Mouse (Mus musculus): Measurements from ENCODE around the gene Hmgcs1. TPM values are rescaled to one million over a fixed set of nuclear protein-coding genes. Genes with fewer than 3 reads are reported as not detected.

Gene Hmgcs1
- polyA plus RNA-seq, 1 experiment from 2014 or later, result 99.0 TPM

DNA sequence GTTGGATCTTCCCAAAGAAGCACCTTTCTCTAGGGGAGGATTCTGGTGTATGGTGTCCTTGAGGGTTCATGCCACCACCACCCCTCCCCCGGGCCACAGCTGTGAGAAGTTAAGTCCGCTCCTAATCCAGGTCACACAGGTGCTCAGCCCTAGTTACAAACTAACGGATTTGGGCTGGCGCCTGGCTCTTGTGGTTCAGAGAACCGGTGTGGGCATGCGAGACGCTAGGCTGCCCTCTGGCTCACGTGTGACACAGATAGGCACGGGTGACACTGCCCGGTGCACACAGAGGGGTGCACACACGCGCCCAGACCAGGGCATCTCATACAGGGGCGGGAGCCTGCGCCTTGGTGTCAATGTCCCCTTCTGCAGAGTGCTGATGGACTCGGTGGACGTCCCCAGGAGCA lies 65.0 kb downstream of the Hmgcs1 start:
- WGBS, result 2% methylated on average over 16 of the region's 16 CpGs
- Histone ChIP-seq H3K27ac (ENCODE audit: low read length) (no peak overlapping the region), H3K4me3 (ENCODE audit: low read length) (peak overlapping the region; percentile 64), H3K4me2 (ENCODE audit: low read depth, low read length) (peak overlapping the region; percentile 95), H3K36me3 (ENCODE audit: control insufficient read depth, insufficient read depth, low read length) (no peaks in the 10 kb centered on the region), H3K9ac (ENCODE audit: low read length) (peak overlapping the region; percentile 76), H3K27me3 (ENCODE audit: control insufficient read depth, insufficient read depth, low read depth, low read length) (no peaks in the 10 kb centered on the region), H3K9me3 (ENCODE audit: control insufficient read depth, low read length) (no peaks in the 10 kb centered on the region), H3K4me1 (replicated peaks; ENCODE audit: control insufficient read depth, insufficient read depth, low read length) (peaks cover 11% of the 10 kb centered on the region)
- peak; percentile 50 for ATAC-seq (ENCODE audit: low read depth)

DNA sequence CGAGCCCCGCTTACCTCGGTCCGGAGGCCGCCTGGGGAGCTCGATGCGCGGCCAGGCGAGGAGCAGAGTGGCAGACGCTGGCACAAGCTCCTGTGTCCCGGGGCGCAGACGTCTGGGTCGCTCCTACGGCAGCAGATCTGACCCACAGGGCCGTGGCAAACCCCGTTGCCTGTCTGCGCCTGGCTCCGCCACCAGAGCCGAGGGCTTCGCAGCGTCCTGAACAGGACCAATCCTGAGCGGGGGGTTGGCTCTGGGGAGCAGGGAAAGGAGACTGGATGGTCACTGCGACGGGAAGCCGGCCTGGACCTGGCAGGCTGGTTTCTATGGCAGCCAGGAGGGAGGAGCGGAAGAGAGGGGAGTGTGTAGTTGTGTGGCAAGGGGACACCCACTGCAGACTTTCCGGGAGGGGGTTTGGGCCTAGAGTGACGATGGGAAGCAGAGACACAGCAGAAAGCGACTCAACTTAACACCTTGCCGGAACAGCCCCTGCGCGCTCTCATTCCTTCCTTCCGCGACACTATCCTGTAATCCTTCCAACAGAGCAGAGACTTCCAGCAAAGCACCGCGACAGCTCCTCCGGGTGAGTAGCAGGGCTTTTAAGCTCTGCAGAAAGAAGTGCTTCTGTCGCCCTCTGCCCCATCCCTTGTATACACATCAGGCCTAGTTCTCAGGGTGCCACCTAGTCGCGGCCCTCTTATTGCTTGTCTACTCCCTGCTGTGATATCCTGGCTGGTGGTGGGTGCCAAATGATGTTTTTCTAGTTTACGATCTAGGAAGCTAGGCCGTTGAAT lies 65.7 kb downstream of the Hmgcs1 start, which contains the start of gene Nim1k:
Nim1k (minus strand) TSS at position 202 of the 791 bp plus-strand sequence.
- H3K36me3 ChIP-seq (ENCODE audit: control insufficient read depth, insufficient read depth, low read length), result no peaks in the 10 kb centered on the region
- peak within 1 kb of the TSS; percentile 95 for H3K4me2 ChIP-seq (ENCODE audit: low read depth, low read length)
- peak; percentile 97 for ATAC-seq (ENCODE audit: low read depth)
- WGBS, result 1% methylated on average over 43 of the region's 43 CpGs
- peaks cover 11% of the 10 kb centered on the region for H3K4me1 ChIP-seq (replicated peaks; ENCODE audit: control insufficient read depth, insufficient read depth, low read length)
- H3K27ac ChIP-seq (ENCODE audit: low read length), result peak within 1 kb of the TSS; percentile 54
- peak within 1 kb of the TSS; percentile 64 for H3K4me3 ChIP-seq (ENCODE audit: low read length)
- H3K27me3 ChIP-seq (ENCODE audit: control insufficient read depth, insufficient read depth, low read depth, low read length), result no peaks in the 10 kb centered on the region
- no peaks in the 10 kb centered on the region for H3K9me3 ChIP-seq (ENCODE audit: control insufficient read depth, low read length)
- H3K9ac ChIP-seq (ENCODE audit: low read length), result peak within 1 kb of the TSS; percentile 76

DNA sequence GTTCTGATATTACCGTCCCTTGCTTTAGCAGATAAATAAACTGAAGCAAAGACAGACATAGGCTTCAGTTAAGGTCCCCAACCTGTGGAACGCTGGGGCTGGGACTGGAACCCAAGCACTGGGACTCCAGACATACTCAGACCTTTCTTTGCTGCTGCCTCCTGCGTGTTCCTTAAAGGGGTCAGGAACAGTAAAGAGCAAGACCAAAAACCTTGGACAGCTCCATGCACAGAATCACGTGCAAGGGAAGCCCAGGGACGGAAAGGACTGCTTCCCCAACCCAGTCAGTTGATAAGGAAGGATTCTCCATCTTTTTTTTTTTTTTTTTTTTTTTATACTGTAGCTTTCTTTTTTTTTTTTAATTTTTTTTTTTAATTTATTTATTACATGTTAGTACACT lies 66.7 kb downstream of the Hmgcs1 start:
- Histone ChIP-seq H3K4me2 (ENCODE audit: low read depth, low read length) (no peak overlapping the region), H3K4me1 (replicated peaks; ENCODE audit: control insufficient read depth, insufficient read depth, low read length) (peaks cover 11% of the 10 kb centered on the region), H3K9me3 (ENCODE audit: control insufficient read depth, low read length) (no peaks in the 10 kb centered on the region), H3K9ac (ENCODE audit: low read length) (no peak overlapping the region), H3K27me3 (ENCODE audit: control insufficient read depth, insufficient read depth, low read depth, low read length) (no peaks in the 10 kb centered on the region), H3K27ac (ENCODE audit: low read length) (no peak overlapping the region), H3K4me3 (ENCODE audit: low read length) (no peak overlapping the region), H3K36me3 (ENCODE audit: control insufficient read depth, insufficient read depth, low read length) (no peaks in the 10 kb centered on the region)
- WGBS, result 25% methylated on average over 5 of the region's 5 CpGs
- ATAC-seq (ENCODE audit: low read depth), result no peak

Other genes starting within 250 kb of the Hmgcs1 start
- 56.9 and 62.2 TPM in 2 replicates for gene 4833420G17Rik, start 227.6 kb upstream of the Hmgcs1 start, polyA plus RNA-seq (2015; fragmentation: Nextera tagmentation; extraction: Ambion mirVana)
- 0.79 and 1.6 TPM in 2 replicates for gene Tmem267, start 202.3 kb upstream of the Hmgcs1 start, polyA plus RNA-seq (2015; fragmentation: Nextera tagmentation; extraction: Ambion mirVana)
- gene 3110070M22Rik, start 202.0 kb upstream of the Hmgcs1 start, polyA plus RNA-seq (2015; fragmentation: Nextera tagmentation; extraction: Ambion mirVana), result 0.75 and 1.6 TPM in 2 replicates
- gene Ccl28, start 66.6 kb upstream of the Hmgcs1 start, polyA plus RNA-seq (2015; fragmentation: Nextera tagmentation; extraction: Ambion mirVana), result 0.06 and 0.23 TPM in 2 replicates
- gene Nim1k, start 65.5 kb downstream of the Hmgcs1 start, polyA plus RNA-seq (2015; fragmentation: Nextera tagmentation; extraction: Ambion mirVana), result 0.89 and 0.99 TPM in 2 replicates
- gene Zfp131, start 100.5 kb downstream of the Hmgcs1 start, polyA plus RNA-seq (2015; fragmentation: Nextera tagmentation; extraction: Ambion mirVana), result 31.7 and 33.3 TPM in 2 replicates
- gene AF067063, start 139.8 kb downstream of the Hmgcs1 start, polyA plus RNA-seq (2015; fragmentation: Nextera tagmentation; extraction: Ambion mirVana), result not detected in 2 replicates
- not detected in 2 replicates for gene D13Ertd608e, start 145.6 kb downstream of the Hmgcs1 start, polyA plus RNA-seq (2015; fragmentation: Nextera tagmentation; extraction: Ambion mirVana)
- gene Tcstv1, start 204.4 kb downstream of the Hmgcs1 start, polyA plus RNA-seq (2015; fragmentation: Nextera tagmentation; extraction: Ambion mirVana), result not detected in 2 replicates
- not detected in 2 replicates for gene Gm21761, start 238.9 kb downstream of the Hmgcs1 start, polyA plus RNA-seq (2015; fragmentation: Nextera tagmentation; extraction: Ambion mirVana)